Mouse (Mus musculus) hindbrain, postnatal 0 days (tissue): ENCODE results near the gene Nrxn1. TPM values are rescaled to one million over a fixed set of nuclear protein-coding genes. Genes with fewer than 3 reads are reported as not detected.
"Not testable (repeated sequence)": the region's sequence is repeated elsewhere in the genome, so short reads cannot be mapped to it uniquely, and the experiment has no call there.

Experiments
- ATAC-seq: fragments of 200-750 bp; cut with Nextera tagmentation; 2 replicates; pipeline ENCODE4 v1.8.0; 2017; ENCODE audit warnings: mild to moderate bottlenecking, moderate TSS enrichment, moderate library complexity
- DNase-seq: peaks from one replicate; pipeline ENCODE4 v3.0.0-alpha.2; 2015; ENCODE audit warnings: low spot score
- H3K27ac ChIP-seq: fragments of 300-500 bp; sonication (generic); 2 replicates; pipeline ENCODE4 v1.5.1; 2014; ENCODE audit warnings: mild to moderate bottlenecking
- H3K27me3 ChIP-seq: fragments of 300-500 bp; sonication (generic); 2 replicates; pipeline ENCODE4 v1.6.1; 2014; ENCODE audit warnings: low read length, mixed read lengths; ENCODE audit not compliant: insufficient read depth
- H3K36me3 ChIP-seq: fragments of 300-500 bp; sonication (generic); 2 replicates; pipeline ENCODE4 v1.6.1; 2014; ENCODE audit warnings: low read length, mixed read lengths; ENCODE audit not compliant: insufficient read depth
- H3K4me1 ChIP-seq: fragments of 300-500 bp; sonication (generic); 2 replicates; pipeline ENCODE4 v1.6.1; 2014; ENCODE audit warnings: antibody characterized with exemption, low read length, mixed read lengths; ENCODE audit not compliant: insufficient read depth
- H3K4me2 ChIP-seq: fragments of 300-500 bp; sonication (generic); 2 replicates; pipeline ENCODE4 v1.6.1; 2014; ENCODE audit warnings: low read depth, mild to moderate bottlenecking, low read length, moderate library complexity, mixed read lengths
- H3K4me3 ChIP-seq: fragments of 300-500 bp; sonication (generic); 2 replicates; pipeline ENCODE4 v1.5.1; 2014; ENCODE audit warnings: low read length
- H3K9ac ChIP-seq: fragments of 300-500 bp; sonication (generic); replicated peaks from 2 replicates; pipeline ENCODE4 v1.6.1; 2014; ENCODE audit warnings: mild to moderate bottlenecking, low read length, moderate library complexity, mixed read lengths
- H3K9me3 ChIP-seq: fragments of 300-500 bp; sonication (generic); 2 replicates; pipeline ENCODE4 v1.6.1; 2016; ENCODE audit warnings: low read length, mixed read lengths
- CTCF ChIP-seq: IDR thresholded peaks from 2 replicates; pipeline ENCODE4 v1.5.1; 2016; ENCODE audit warnings: antibody characterized with exemption, control low read depth, low read depth
- WGBS: fragments of 180-500 bp; shearing (Covaris S2); extraction: QIAGEN DNeasy Blood & Tissue Kit; methylation state at CpG from one replicate; pipeline ENCODE4 v1.1.7; 2014; 5-methylcytosine and 5-hydroxymethylcytosine counted together
- polyA plus RNA-seq: library from polyadenylated mRNA; unstranded; fragments of >200 nt; fragmentation: Nextera tagmentation; extraction: Ambion mirVana; gene quantifications from 2 replicates; pipeline ENCODE4 v1.2.1, GENCODE M21; 2015
- total RNA-seq: library from RNA; depleted of rRNA; stranded (reverse); fragments of >200 nt; gene quantifications from 2 replicates; pipeline ENCODE4 v1.2.3, GENCODE M21; 2014

The Nrxn1 gene
- total and polyA plus RNA-seq, 2 experiments from 2014 or later, result 217 to 487 TPM

GRCm38 (mm10) chr17:90556376-90556775 is 536.5 kb downstream of the Nrxn1 start:
- no peak overlapping the region for H3K27ac ChIP-seq
- H3K4me3 ChIP-seq, result no peak overlapping the region
- H3K9me3 ChIP-seq, result no peaks in the 10 kb centered on the region
- ATAC-seq (0 out of 2 replicates have a peak, but pooled peaks have one; percentile 53), DNase-seq (peak; percentile 47)
- no peaks in the 10 kb centered on the region for H3K36me3 ChIP-seq
- H3K9ac ChIP-seq, result no peak overlapping the region
- no peaks in the 10 kb centered on the region for H3K27me3 ChIP-seq
- no peak overlapping the region for H3K4me2 ChIP-seq
- no peaks in the 10 kb centered on the region for H3K4me1 ChIP-seq
- no peak for TF ChIP-seq CTCF

- H3K27ac ChIP-seq, result no peak overlapping the region
- no peak overlapping the region for H3K4me2 ChIP-seq
- no peaks in the 10 kb centered on the region for H3K36me3 ChIP-seq
- H3K27me3 ChIP-seq, result no peaks in the 10 kb centered on the region
- no peak for TF ChIP-seq CTCF
- H3K4me3 ChIP-seq, result no peak overlapping the region
- H3K9ac ChIP-seq, result no peak overlapping the region
- 65% methylated on average over 4 of the region's 4 CpGs for WGBS
- H3K4me1 ChIP-seq, result no peaks in the 10 kb centered on the region
- ATAC-seq (no peak), DNase-seq (peak; percentile 9)
- no peaks in the 10 kb centered on the region for H3K9me3 ChIP-seq
These were observed 542.5 kb downstream of the Nrxn1 start for GRCm38 (mm10) chr17:90550415-90550814.

- Histone ChIP-seq H3K36me3 (no peaks in the 10 kb centered on the region), H3K4me1 (no peaks in the 10 kb centered on the region), H3K4me2 (no peak overlapping the region), H3K27ac (no peak overlapping the region), H3K27me3 (no peaks in the 10 kb centered on the region), H3K9ac (no peak overlapping the region), H3K9me3 (no peaks in the 10 kb centered on the region), H3K4me3 (no peak overlapping the region)
- ATAC-seq (no peak), DNase-seq (no peak)
- 34% methylated on average over 4 of the region's 4 CpGs for WGBS
- no peak for TF ChIP-seq CTCF
These were observed 546.1 kb downstream of the Nrxn1 start for GRCm38 (mm10) chr17:90546806-90547205.

GRCm38 (mm10) chr17:90544639-90545259 is 548.1 kb downstream of the Nrxn1 start:
- Histone ChIP-seq H3K4me3 (no peak overlapping the region), H3K9me3 (no peaks in the 10 kb centered on the region), H3K9ac (no peak overlapping the region), H3K27ac (no peak overlapping the region), H3K4me2 (no peak overlapping the region), H3K4me1 (no peaks in the 10 kb centered on the region), H3K27me3 (no peaks in the 10 kb centered on the region), H3K36me3 (no peaks in the 10 kb centered on the region)
- no peak for TF ChIP-seq CTCF
- ATAC-seq (peak; percentile 62; the same call in 1 of the 2 replicates), DNase-seq (peak; percentile 31)
- WGBS, result 44% methylated on average over 8 of the region's 8 CpGs

GRCm38 (mm10) chr17:90543986-90544638 is 548.8 kb downstream of the Nrxn1 start:
- no peak for TF ChIP-seq CTCF
- no peaks in the 10 kb centered on the region for H3K27me3 ChIP-seq
- H3K4me3 ChIP-seq, result no peak overlapping the region
- no peaks in the 10 kb centered on the region for H3K9me3 ChIP-seq
- H3K9ac ChIP-seq, result no peak overlapping the region
- WGBS, result 36% methylated on average over 4 of the region's 4 CpGs
- ATAC-seq (no peak), DNase-seq (no peak)
- no peak overlapping the region for H3K4me2 ChIP-seq
- H3K36me3 ChIP-seq, result no peaks in the 10 kb centered on the region
- H3K4me1 ChIP-seq, result no peaks in the 10 kb centered on the region
- H3K27ac ChIP-seq, result no peak overlapping the region

- ATAC-seq, result no peak
- no peak for DNase-seq
- no peak for TF ChIP-seq CTCF
- no peak overlapping the region for H3K27ac ChIP-seq
- no peak overlapping the region for H3K4me2 ChIP-seq
- no peaks in the 10 kb centered on the region for H3K36me3 ChIP-seq
- H3K27me3 ChIP-seq, result no peaks in the 10 kb centered on the region
- no peaks in the 10 kb centered on the region for H3K9me3 ChIP-seq
- H3K4me3 ChIP-seq, result no peak overlapping the region
- H3K4me1 ChIP-seq, result no peaks in the 10 kb centered on the region
- H3K9ac ChIP-seq, result no peak overlapping the region
- WGBS, result 83% methylated on average over 2 of the region's 2 CpGs
These were observed 561.4 kb downstream of the Nrxn1 start for GRCm38 (mm10) chr17:90531443-90531842.

GRCm38 (mm10) chr17:90506026-90506425 is 586.8 kb downstream of the Nrxn1 start:
- no peak overlapping the region for H3K4me2 ChIP-seq
- H3K36me3 ChIP-seq, result no peaks in the 10 kb centered on the region
- no peak for TF ChIP-seq CTCF
- H3K4me1 ChIP-seq, result no peaks in the 10 kb centered on the region
- no peak overlapping the region for H3K27ac ChIP-seq
- no peak overlapping the region for H3K4me3 ChIP-seq
- ATAC-seq, result no peak
- 68% methylated on average over 2 of the region's 2 CpGs for WGBS
- no peak for DNase-seq
- H3K27me3 ChIP-seq, result no peaks in the 10 kb centered on the region
- H3K9ac ChIP-seq, result no peak overlapping the region
- H3K9me3 ChIP-seq, result no peaks in the 10 kb centered on the region

- H3K9me3 ChIP-seq, H3K4me2 ChIP-seq, H3K4me1 ChIP-seq, H3K27me3 ChIP-seq, H3K27ac ChIP-seq, H3K4me3 ChIP-seq, DNase-seq, H3K36me3 ChIP-seq, ATAC-seq, H3K9ac ChIP-seq: not testable (repeated sequence)
- WGBS, result 84% methylated on average over 7 of the region's 7 CpGs
These were observed 588.9 kb downstream of the Nrxn1 start for GRCm38 (mm10) chr17:90503999-90504398.
